Mouse (Mus musculus) kidney, adult 2 months (tissue): ENCODE measurements at regions not wholly inside any gene's neighbourhood (a gene's known extent, or its start where the extent isn't known, plus 50 kb on each side); places are given as distances from the start of the nearest gene placed in this dataset.

Experiments
- DNase-seq: peaks from one replicate; pipeline ENCODE4 v3.0.0; 2021
- H3K27ac ChIP-seq: fragments of 200-500 bp; 2 replicates; pipeline ENCODE4 v1.5.1; 2012; ENCODE audit warnings: low read depth, low read length, control low read depth, inconsistent platforms; ENCODE audit not compliant: insufficient read depth
- H3K27me3 ChIP-seq: fragments of 200-500 bp; replicated peaks from 2 replicates; pipeline ENCODE4 v1.6.1; 2012; ENCODE audit warnings: mild to moderate bottlenecking, moderate library complexity, low read length, inconsistent platforms; ENCODE audit not compliant: control insufficient read depth, insufficient read depth
- H3K36me3 ChIP-seq: fragments of 200-500 bp; 2 replicates; pipeline ENCODE4 v1.6.1; 2012; ENCODE audit warnings: mild to moderate bottlenecking, moderate library complexity, low read length, inconsistent platforms; ENCODE audit not compliant: control insufficient read depth, insufficient read depth
- H3K4me1 ChIP-seq: fragments of 200-500 bp; 2 replicates; pipeline ENCODE4 v1.6.1; 2011; ENCODE audit warnings: low read length; ENCODE audit not compliant: control insufficient read depth, insufficient read depth
- H3K4me3 ChIP-seq: fragments of 200-500 bp; 2 replicates; pipeline ENCODE4 v1.5.1; 2011; ENCODE audit warnings: mild to moderate bottlenecking, low read depth, low read length, control low read depth; ENCODE audit not compliant: insufficient read depth
- CTCF ChIP-seq: fragments of 200-500 bp; conservative IDR thresholded peaks from 2 replicates; pipeline ENCODE4 v1.5.1; 2011; ENCODE audit warnings: low read depth, mild to moderate bottlenecking, control low read depth, low read length, moderate library complexity, mixed read lengths; ENCODE audit not compliant: insufficient read depth, insufficient read length
- POLR2A ChIP-seq: fragments of 200-500 bp; IDR thresholded peaks from one replicate; pipeline ENCODE4 v1.6.1; 2011; ENCODE audit warnings: low read depth, low read length, control low read depth
- WGBS: fragments of 180-500 bp; shearing (Covaris S2); methylation state at CpG from one replicate; pipeline ENCODE4 v1.1.7; 2018; 5-methylcytosine and 5-hydroxymethylcytosine counted together

DNA sequence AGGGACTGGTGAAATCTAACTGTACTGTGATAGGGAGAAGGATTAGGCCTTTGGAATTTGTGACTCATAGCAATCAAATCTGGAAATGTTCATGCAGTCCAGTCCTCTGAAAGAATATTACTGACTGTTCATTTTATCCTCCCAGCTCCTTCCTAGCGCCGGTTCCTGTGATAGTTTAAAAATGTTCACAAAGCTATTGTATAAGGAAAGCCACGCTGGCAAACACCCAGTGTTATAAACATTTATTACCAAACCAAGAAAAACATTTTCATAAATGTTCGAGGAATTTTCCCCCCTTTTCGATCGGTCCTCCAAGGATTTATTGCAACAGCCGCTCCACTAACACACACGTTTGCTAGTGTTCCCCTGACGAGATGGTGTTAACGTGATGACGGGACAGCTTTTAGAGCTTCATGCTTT, 55.9 kb upstream of the Tars start:
- no peaks in the 10 kb centered on the region for H3K27me3 ChIP-seq
- no peak overlapping the region for H3K4me3 ChIP-seq
- H3K27ac ChIP-seq, result no peak overlapping the region
- DNase-seq, result no peak
- no peaks in the 10 kb centered on the region for H3K36me3 ChIP-seq
- WGBS, result 82% methylated on average over 11 of the region's 11 CpGs
- no peaks in the 10 kb centered on the region for H3K4me1 ChIP-seq
- TF ChIP-seq POLR2A (no peak), CTCF (no peak)

DNA sequence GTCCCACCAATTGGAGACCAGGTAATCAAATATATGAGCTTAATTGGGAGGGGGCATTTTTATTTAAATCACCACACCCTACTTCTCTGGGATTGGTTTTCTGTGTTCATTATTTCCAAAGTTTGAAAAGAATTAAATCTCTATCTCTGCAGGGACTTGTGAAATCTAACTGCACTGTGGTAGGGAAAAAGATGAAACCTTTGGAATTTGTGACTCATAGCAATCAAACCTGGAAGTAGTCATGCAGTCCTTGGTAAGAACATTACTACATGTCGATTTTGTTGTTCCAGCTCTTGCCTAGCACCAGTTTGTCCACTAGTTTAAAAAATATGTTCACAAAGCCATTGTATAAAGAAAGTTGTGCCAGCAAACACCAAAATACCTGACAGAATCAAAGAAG, 54.5 kb upstream of the Tars start:
- H3K4me3 ChIP-seq, result no peak overlapping the region
- no peak for TF ChIP-seq CTCF
- no peak for TF ChIP-seq POLR2A
- WGBS, result 94% methylated on average over 1 of the region's 1 CpGs
- no peaks in the 10 kb centered on the region for H3K27me3 ChIP-seq
- no peaks in the 10 kb centered on the region for H3K36me3 ChIP-seq
- no peaks in the 10 kb centered on the region for H3K4me1 ChIP-seq
- no peak for DNase-seq
- H3K27ac ChIP-seq, result no peak overlapping the region

DNA sequence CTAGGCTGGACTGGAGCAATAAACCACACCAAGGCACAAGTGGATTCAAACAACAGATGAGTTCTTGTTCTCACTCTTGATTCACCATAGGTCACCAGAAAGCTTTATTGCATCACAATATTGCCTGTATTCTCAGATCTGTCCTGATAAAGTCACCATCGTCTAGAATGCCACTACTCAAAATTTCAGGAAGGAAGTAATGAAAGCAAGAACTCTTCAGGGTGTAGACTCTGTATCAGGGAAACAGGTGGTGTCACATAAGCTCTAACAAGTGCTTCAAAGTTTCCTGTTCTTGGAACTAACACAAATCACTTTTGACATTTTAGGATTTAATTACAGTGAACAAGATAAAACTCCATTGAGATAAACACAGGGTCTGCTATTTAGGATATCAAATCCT, 52.2 kb upstream of the Tars start:
- Histone ChIP-seq H3K4me1 (no peaks in the 10 kb centered on the region), H3K36me3 (no peaks in the 10 kb centered on the region), H3K4me3 (no peak overlapping the region), H3K27me3 (no peaks in the 10 kb centered on the region), H3K27ac (no peak overlapping the region)
- TF ChIP-seq CTCF (no peak), POLR2A (no peak)
- 66% methylated on average over 1 of the region's 1 CpGs for WGBS
- DNase-seq, result no peak
